Mouse (Mus musculus): ENCODE results near the gene Olfr143.

Gene Olfr143

GRCm38 (mm10) chr9:38252474-38252873 is at the start of gene Olfr143:
Gene Olfr143, plus strand, starts transcription at chr9:38252774.
- no peak for DNase-seq (ENCODE audit: low read depth, low spot score)

- no peak for DNase-seq (ENCODE audit: low read depth, low spot score)
These were observed 44.5 kb upstream of the Olfr143 start, which contains the start of gene Olfr893 for GRCm38 (mm10) chr9:38208065-38208464. Gene Olfr893, plus strand, starts transcription at chr9:38208365.

GRCm38 (mm10) chr9:38217755-38218154 is 34.8 kb upstream of the Olfr143 start, which contains the start of gene Olfr894:
Gene Olfr894, plus strand, starts transcription at chr9:38218055.
- no peak for DNase-seq (ENCODE audit: low read depth, low spot score)

GRCm38 (mm10) chr9:38267551-38267950 is 15.0 kb downstream of the Olfr143 start, which contains the start of gene Olfr895:
Gene Olfr895, plus strand, starts transcription at chr9:38267851.
- no peak for DNase-seq (ENCODE audit: low read depth, low spot score)

GRCm38 (mm10) chr9:38290807-38291206 is 38.2 kb downstream of the Olfr143 start, which contains the start of gene Olfr896-ps1:
Gene Olfr896-ps1, plus strand, starts transcription at chr9:38291107.
- no peak for DNase-seq (ENCODE audit: low read depth, low spot score)

All from brain, embryonic 18.5 days (tissue).